Mouse (Mus musculus): ENCODE measurements around the gene Grrp1. TPM values are rescaled to one million over a fixed set of nuclear protein-coding genes. Genes with fewer than 3 reads are reported as not detected.

Gene Grrp1
- total RNA-seq, 4 experiments from 2014 or later: 6.1 to 8.0 (median 7.3) TPM

DNA sequence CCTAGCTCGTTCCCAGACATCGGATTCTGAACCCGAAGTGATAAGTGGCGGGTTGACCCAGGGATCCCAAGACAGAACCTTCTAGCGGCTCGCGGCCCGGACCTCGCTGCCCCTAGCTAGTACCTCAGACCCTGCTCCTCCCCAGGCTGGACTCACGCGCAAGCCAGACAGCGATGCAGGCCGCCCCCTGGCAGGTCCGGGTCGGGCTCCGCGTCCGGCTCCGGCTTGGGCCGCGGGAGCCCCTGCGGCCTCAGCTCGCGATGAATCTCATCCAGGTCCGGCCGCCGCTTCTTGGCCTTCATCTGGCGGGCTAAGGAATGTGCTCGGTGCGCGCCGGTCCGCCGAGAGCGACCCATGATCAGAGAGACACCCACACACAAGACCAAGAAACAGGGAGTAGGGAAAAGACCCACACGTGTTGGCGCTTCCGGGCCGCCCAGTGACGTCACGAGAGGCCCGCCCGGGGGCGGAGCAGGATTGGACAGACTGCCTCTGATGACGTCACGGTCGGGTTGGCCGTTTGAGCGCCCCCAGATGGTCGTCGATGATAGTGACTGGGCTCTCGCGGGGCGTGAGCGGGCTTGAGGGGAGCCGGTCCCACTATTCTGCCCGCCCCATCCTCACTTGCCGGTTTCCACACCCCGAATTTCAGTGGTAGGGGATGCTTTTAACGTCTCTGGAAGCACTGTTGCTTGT lies 8.6 kb downstream of the Grrp1 start, which contains the start of gene Zfp593:
Zfp593 (minus strand) TSS at position 445 of the 696 bp plus-strand sequence.
- peak; percentile 93 for DNase-seq (ENCODE audit: low spot score)

GRCm38 (mm10) chr4:134243516-134244250 lies 10.2 kb downstream of the Grrp1 start, which contains the start of gene E130218I03Rik:
E130218I03Rik (plus strand) TSS chr4:134243662.
- no peak for DNase-seq (ENCODE audit: low spot score)

- no peak for DNase-seq (ENCODE audit: low spot score)
Observed at GRCm38 (mm10) chr4:134238686-134239085, 15.2 kb downstream of the Grrp1 start.

GRCm38 (mm10) chr4:134238279-134238651 lies 15.6 kb downstream of the Grrp1 start, which contains the start of gene Cnksr1:
Cnksr1 (minus strand) TSS chr4:134238399.
- DNase-seq (ENCODE audit: low spot score): peak; percentile 61

- DNase-seq (ENCODE audit: low spot score): no peak
Observed at GRCm38 (mm10) chr4:134237582-134238278, 16.2 kb downstream of the Grrp1 start.

DNA sequence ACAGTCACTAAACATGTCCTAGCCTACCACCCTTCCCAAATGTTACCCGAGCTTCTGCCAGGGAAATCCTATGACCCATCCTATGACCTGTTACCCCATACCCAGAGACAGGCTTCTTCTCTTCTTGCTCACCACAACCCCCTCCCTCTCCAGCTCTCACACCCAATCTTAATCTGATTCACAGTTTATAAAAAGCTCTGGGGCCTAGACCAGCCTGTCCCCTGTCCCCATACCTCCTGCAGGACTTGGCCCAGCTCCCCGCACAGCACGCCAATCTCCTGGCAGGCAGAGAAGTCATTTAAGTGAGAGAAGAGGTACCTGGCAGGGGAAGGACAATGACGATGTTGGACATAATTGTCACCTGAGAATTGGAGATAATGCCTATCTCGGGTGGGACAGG lies 19.0 kb downstream of the Grrp1 start:
- peak; percentile 41 for DNase-seq (ENCODE audit: low spot score)

GRCm38 (mm10) chr4:134230431-134230830 lies 23.5 kb downstream of the Grrp1 start:
- DNase-seq (ENCODE audit: low spot score): no peak

GRCm38 (mm10) chr4:134227194-134227593 lies 26.7 kb downstream of the Grrp1 start, which contains the start of gene Catsper4:
Catsper4 (minus strand) TSS chr4:134227383.
- no peak for DNase-seq (ENCODE audit: low spot score)

- no peak for DNase-seq (ENCODE audit: low spot score)
Observed at GRCm38 (mm10) chr4:134222793-134223600, 30.9 kb downstream of the Grrp1 start.

DNA sequence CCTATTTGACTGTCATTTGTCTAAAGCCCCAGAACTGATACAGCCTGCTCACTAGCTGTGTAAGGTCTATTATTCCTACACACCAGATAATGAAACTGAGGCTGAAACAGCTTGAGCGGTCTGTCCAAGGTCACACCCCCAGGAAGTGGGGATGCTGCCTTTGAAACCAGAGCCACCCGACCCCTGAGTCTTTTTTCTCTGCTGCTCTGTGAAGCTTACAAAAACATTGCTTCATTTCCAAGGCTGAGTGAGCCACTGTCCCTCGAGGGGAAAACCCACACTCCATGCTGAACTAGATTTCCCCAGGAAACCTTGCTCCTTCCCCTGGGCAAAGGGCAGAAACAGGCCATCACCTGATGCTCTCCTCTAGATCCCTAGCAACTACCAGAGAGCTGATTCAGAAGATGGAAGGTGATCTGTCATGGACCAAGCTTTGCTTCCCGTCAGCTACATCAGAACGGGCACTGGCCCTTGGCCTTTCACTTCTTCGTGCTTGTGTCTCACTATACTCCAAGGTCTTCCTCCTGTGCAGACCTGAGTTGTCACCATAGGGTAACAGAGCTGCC lies 47.3 kb downstream of the Grrp1 start:
- no peak for DNase-seq (ENCODE audit: low spot score)

- DNase-seq (ENCODE audit: low spot score): no peak
Observed at GRCm38 (mm10) chr4:134203340-134203896, 50.5 kb downstream of the Grrp1 start.

DNA sequence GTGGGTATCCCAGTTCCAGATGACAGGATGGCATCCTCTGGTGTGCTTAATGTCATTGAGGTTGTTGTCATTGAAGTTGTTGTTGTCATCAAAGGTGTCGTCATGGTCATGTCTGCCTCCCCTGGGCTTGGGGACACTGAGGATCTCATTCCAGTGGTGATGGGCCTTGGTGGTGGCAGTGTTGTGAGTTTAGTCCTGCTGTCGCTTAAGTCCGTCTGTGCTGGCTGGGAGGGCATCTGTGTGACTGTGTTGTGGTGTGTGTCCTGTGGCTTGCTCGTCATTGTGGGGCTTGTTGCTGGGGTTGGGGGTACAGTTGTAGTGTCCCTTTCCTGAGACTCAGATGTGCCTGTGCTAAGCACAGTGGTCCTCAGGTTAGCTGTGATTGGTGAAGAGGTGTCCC lies 51.0 kb downstream of the Grrp1 start, which contains the start of gene Gm7534:
Gm7534 (minus strand) TSS at position 101 of the 400 bp plus-strand sequence.
- DNase-seq (ENCODE audit: low spot score): no peak

Other genes starting within 250 kb of the Grrp1 start
- not detected for gene Lin28a, start 235.3 kb downstream of the Grrp1 start, total RNA-seq (2022)
- gene Zfp683, start 200.3 kb downstream of the Grrp1 start, total RNA-seq (2022): not detected
- gene Crybg2, start 193.3 kb downstream of the Grrp1 start, total RNA-seq (2022): under 1 TPM in 1 of 4 experiments, not detected in 3; 0.50 TPM
- gene Cd52, start 159.0 kb downstream of the Grrp1 start, total RNA-seq (2022): 1 to 10 TPM; 1.6 to 4.8 (median 2.7) TPM
- 1 to 10 TPM; 1.5 to 3.5 (median 2.5) TPM for gene Ubxn11, start 151.5 kb downstream of the Grrp1 start, total RNA-seq (2022)
- 10 to 100 TPM; 31.3 to 41.3 (median 35.0) TPM for gene Sh3bgrl3, start 125.3 kb downstream of the Grrp1 start, total RNA-seq (2022)
- 10 to 100 TPM; 58.4 to 62.7 (median 60.5) TPM for gene Cep85, start 67.0 kb downstream of the Grrp1 start, total RNA-seq (2022)
- gene Gm7534, start 51.1 kb downstream of the Grrp1 start, total RNA-seq (2022): not detected
- gene Catsper4, start 26.7 kb downstream of the Grrp1 start, total RNA-seq (2022): under 1 TPM in 1 of 4 experiments, not detected in 3; 0.14 TPM
- gene Cnksr1, start 15.7 kb downstream of the Grrp1 start, total RNA-seq (2022): 1 to 10 TPM; 7.5 to 9.2 (median 8.5) TPM
- gene E130218I03Rik, start 10.4 kb downstream of the Grrp1 start, total RNA-seq (2022): not detected
- 1 to 10 TPM; 3.8 to 4.3 (median 4.0) TPM for gene Zfp593, start 8.5 kb downstream of the Grrp1 start, total RNA-seq (2022)
- not detected for gene Gm30191, start 7.2 kb downstream of the Grrp1 start, total RNA-seq (2022)
- 1 to 10 TPM; 6.2 to 7.6 (median 6.7) TPM for gene Pdik1l, start 33.8 kb upstream of the Grrp1 start, total RNA-seq (2022)
- gene Trim63, start 61.0 kb upstream of the Grrp1 start, total RNA-seq (2022): 100 to 1,000 TPM; 164 to 261 (median 195) TPM
- under 1 TPM; 0.32 to 0.94 (median 0.55) TPM for gene Slc30a2, start 89.1 kb upstream of the Grrp1 start, total RNA-seq (2022)
- gene Extl1, start 129.7 kb upstream of the Grrp1 start, total RNA-seq (2022): 10 to 100 TPM; 20.5 to 28.9 (median 23.9) TPM
- 10 to 100 TPM in 1 of 4 experiments, 1 to 10 TPM in 3; 6.8 to 10.7 (median 9.1) TPM for gene Pafah2, start 142.2 kb upstream of the Grrp1 start, total RNA-seq (2022)
- 10 to 100 TPM; 20.8 to 26.2 (median 22.0) TPM for gene Stmn1, start 214.2 kb upstream of the Grrp1 start, total RNA-seq (2022)
- 10 to 100 TPM; 15.8 to 28.8 (median 20.2) TPM for gene Paqr7, start 242.6 kb upstream of the Grrp1 start, total RNA-seq (2022)

Measured in heart, adult 8-10 months (tissue).